Mouse (Mus musculus): ENCODE data around the gene Itprip.
A peak's percentile ranks its signal among the peaks of the same experiment; 100 is the strongest.

The Itprip gene

GRCm38 (mm10) chr19:47884296-47885085, 34.6 kb downstream of the Itprip start:
- DNase-seq: no peak

- no peak for DNase-seq
These were observed 36.2 kb downstream of the Itprip start for GRCm38 (mm10) chr19:47882882-47883254.

- DNase-seq: peak; percentile 57
These were observed 36.8 kb downstream of the Itprip start for GRCm38 (mm10) chr19:47882151-47882881.

GRCm38 (mm10) chr19:47881538-47881937, 37.6 kb downstream of the Itprip start:
- DNase-seq: no peak

- no peak for DNase-seq
These were observed 42.8 kb downstream of the Itprip start for GRCm38 (mm10) chr19:47876252-47876651.

GRCm38 (mm10) chr19:47871515-47871914, 47.6 kb downstream of the Itprip start:
- DNase-seq: no peak

GRCm38 (mm10) chr19:47870102-47870666, 48.9 kb downstream of the Itprip start:
- DNase-seq: no peak

GRCm38 (mm10) chr19:47869516-47869915, 49.6 kb downstream of the Itprip start:
- DNase-seq: no peak

- DNase-seq: no peak
These were observed 50.1 kb downstream of the Itprip start for GRCm38 (mm10) chr19:47868951-47869350.

- no peak for DNase-seq
These were observed 51.4 kb downstream of the Itprip start for GRCm38 (mm10) chr19:47867628-47868175.

- peak; percentile 97 for DNase-seq
These were observed 53.6 kb downstream of the Itprip start, which contains the start of gene Gsto2 for GRCm38 (mm10) chr19:47865353-47865947. Gsto2 (plus strand) TSS chr19:47865534.

- no peak for DNase-seq
These were observed 54.4 kb downstream of the Itprip start for GRCm38 (mm10) chr19:47864721-47865120.

- DNase-seq: no peak
These were observed 55.0 kb downstream of the Itprip start for GRCm38 (mm10) chr19:47864051-47864450.

GRCm38 (mm10) chr19:47862581-47862980, 56.5 kb downstream of the Itprip start:
- DNase-seq: no peak

GRCm38 (mm10) chr19:47859180-47859579, 59.9 kb downstream of the Itprip start:
- no peak for DNase-seq

- no peak for DNase-seq
These were observed 60.8 kb downstream of the Itprip start for GRCm38 (mm10) chr19:47857957-47858942.

GRCm38 (mm10) chr19:47854796-47855783, 64.0 kb downstream of the Itprip start, which contains the start of gene Gsto1:
Gsto1 (plus strand) TSS chr19:47854970.
- peak; percentile 92 for DNase-seq

- peak; percentile 11 for DNase-seq
These were observed 64.9 kb downstream of the Itprip start for GRCm38 (mm10) chr19:47853951-47854795.

- DNase-seq: no peak
These were observed 66.0 kb downstream of the Itprip start for GRCm38 (mm10) chr19:47853053-47853452.
